Mouse (Mus musculus): ENCODE results near the gene Pkm.

Pkm gene

DNA sequence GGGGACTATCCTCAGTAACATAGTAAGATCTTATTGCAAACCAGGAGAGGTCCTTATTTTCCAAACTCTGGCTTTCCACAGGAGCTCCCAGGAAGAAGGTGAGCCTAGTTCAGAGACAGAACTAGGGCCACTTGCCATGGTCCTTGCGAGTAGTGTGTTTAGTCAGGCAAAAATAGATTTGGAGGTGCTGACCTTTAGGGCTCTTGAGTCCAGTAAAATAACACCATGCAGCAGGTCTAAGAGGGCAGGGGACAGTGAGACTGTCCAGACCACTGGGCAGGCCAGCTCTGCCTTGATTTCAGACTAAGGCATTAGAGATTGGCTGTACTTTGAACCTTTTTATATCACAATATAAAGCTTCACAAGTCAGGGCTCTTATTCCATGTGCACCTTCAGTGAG is 10.6 kb downstream of the Pkm start:
- DNase-seq = no peak

DNA sequence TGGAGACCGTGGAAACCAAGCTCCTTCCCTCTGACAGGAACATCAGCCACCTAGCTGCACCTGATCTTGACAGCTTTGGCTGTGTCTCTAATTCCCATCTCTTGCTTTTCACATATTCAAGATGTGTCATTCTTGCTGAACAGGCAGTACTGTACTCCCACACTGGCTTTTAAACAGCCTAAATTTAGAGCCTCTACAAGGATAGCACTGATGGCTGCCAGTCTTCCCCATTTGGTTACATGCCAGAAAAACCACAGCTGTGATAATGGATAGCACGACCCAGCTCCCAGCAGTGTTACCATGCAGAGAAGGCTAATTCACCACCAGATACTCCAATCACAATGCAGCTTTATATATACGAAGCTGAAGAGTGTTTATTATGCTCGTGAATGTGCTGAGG is 11.1 kb downstream of the Pkm start:
- no peak for DNase-seq

DNA sequence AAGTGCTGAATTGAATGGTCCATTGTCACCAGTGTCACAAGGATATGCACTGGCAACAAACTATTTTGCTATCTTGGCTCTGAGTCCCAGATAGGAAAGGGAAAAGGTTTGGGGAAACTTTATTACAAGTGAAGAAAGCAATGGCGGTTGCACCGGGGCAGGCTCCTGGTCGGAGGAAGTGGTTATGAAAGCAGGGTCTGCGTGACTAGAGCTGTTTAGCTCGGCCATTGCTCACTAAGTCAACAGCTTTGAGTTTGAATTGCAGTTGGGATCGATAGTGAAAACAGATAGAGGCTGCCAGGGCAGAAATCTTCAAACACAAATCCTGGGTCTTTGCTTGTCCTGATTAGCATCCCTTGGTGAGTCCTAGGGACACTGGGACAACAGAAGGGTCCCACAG is 11.7 kb downstream of the Pkm start:
- no peak for DNase-seq

DNA sequence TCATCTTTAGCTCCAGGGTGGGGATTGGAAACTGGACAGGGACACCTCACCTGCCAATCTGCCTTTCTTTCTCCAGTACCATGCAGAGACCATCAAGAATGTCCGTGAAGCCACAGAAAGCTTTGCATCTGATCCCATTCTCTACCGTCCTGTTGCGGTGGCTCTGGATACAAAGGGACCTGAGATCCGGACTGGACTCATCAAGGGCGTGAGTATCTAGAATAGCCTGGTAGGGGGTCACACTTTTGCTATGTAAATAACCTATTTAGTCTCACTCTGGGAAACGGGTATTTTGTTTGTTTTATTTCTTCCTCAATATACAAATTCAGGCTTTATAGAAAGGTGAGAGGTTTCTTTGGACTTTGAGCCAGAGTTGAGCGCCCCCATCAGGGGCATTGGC is 12.3 kb downstream of the Pkm start:
- DNase-seq = no peak

DNA sequence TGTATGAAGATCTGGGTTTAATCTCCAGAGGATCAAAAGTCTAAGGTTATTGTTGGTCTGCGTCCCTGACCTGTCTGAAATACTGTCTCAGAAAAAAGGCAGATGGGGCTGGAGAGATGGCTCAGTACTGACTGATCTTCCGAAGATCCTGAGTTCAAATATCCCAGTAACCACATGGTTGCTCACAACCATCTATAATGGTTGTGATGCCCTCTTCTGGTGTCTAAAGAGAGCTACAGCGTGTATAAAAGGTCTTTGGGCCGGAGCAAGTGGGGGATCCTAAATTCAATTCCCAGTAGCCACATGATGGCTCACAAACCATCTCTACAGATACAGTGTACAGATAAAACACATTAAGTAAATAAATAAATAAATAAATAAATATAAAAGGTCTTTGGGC is 13.0 kb downstream of the Pkm start:
- DNase-seq = no peak

DNA sequence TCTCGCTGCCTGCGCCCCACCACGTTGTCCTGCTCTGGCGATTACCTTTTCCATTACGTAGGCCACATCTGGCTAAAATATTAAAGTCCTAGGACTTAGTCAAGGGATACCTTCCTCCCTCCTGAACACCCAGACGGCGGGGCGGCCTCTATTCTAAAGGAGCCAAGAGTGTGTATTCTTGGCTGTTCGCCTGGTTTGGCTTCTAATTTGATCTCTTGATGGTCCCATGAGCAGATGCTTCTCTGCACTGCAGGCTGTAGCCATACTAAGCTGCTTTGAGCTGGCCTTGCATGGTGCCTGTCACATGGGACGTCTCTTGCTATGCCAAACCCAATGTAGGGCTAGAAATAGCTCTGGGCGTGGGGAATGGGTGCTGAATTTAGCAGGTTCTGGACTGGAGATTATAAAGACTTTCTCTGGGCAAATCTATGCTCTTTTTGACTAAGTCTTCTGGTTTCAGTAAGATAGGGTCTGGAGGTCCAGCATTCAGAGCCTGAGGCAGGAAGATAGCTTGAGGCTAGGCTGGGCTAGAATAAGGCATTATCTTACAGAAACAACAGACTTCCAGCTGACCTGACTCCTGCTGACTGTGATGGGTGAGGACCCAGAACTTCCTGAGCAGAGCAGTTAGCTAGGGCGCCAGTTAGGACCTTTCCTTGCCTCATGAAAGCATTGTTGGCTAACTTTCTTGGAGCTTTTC is 16.2 kb downstream of the Pkm start:
- no peak for DNase-seq

GRCm38 (mm10) chr9:59673427-59673826 is 17.3 kb downstream of the Pkm start:
- DNase-seq = no peak

DNA sequence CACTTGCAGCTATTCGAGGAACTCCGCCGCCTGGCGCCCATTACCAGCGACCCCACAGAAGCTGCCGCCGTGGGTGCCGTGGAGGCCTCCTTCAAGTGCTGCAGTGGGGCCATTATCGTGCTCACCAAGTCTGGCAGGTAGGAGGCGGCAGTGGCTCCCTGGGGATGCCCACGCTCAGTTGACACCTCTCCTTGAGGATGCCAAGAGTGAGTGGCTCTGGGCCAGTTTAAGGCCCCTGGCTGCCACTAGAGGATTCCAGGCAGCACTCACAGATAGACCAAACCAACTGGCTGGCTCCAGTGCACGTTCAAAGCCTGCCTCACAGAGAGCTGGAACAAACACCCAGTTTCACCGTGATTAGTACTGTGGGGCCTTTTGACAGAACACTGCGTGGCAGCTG is 19.4 kb downstream of the Pkm start:
- no peak for DNase-seq

DNA sequence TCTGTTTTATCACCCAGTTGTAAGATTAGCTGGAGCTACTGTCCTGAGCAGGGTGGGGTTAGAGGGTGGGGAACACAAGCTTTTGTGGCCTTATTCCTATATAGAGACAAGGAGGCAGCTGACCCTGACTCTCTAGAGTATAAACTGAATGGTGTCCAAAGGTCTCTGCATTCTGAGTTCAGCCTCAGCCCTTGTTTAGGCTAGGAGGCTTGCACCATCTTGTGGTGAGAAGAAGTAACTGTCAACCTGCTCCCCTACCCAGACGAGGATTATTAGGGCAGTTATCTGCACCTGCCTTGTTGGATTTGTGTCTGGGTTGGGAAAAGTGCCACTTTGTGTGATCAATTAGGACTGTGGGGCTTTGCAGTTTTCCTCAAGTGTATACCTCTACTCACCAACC is 22.1 kb downstream of the Pkm start:
- DNase-seq = peak; percentile 44 to 52

GRCm38 (mm10) chr9:59679678-59680533 is 23.7 kb downstream of the Pkm start, which contains the start of gene Gramd2:
Gene Gramd2, plus strand, starts transcription at chr9:59680144.
- DNase-seq = peak; percentile 84 to 88

DNA sequence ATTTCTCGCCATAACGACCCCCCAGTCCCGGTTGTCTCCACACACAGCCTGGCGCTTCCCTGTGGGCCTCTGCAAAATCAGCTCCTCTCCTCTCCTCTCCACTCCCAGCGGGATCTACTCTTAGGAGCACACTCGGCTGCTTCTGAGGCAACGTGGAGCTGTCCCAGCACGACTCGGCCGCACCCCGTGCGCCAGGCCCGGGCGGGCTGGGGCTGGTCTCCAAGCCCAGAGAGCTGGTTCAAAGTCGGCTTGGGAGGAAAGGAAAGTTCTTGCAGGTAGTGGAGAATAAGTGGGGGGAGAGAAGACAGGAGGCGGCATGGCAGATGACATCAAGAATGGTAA is 24.3 kb downstream of the Pkm start:
- no peak for DNase-seq

DNA sequence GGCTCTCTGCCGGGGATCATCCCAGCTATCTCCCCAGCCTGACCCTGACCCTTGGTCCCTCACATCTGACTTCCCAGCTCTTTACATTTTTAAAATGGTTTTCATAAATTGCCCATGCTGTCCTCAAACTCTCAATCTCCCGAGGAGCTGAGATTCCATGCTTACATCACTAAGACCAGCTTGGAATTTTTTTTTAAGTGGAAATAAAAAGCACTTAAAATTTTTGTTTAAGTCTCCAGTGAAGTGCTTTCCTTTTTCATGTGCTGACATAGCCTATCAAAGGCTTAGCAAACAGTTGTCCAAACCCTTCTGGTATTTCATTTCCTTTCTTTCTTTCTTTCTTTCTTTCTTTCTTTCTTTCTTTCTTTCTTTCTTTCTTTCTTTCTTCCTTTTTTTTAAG is 27.9 kb downstream of the Pkm start:
- DNase-seq = no peak

GRCm38 (mm10) chr9:59687416-59688046 is 31.4 kb downstream of the Pkm start:
- DNase-seq = peak; percentile 75 to 83

GRCm38 (mm10) chr9:59691635-59692094 is 35.5 kb downstream of the Pkm start:
- peak; percentile 95 to 97 for DNase-seq

- DNase-seq = peak; percentile 73 to 83
Measured at GRCm38 (mm10) chr9:59692145-59692544, 36.0 kb downstream of the Pkm start.

DNA sequence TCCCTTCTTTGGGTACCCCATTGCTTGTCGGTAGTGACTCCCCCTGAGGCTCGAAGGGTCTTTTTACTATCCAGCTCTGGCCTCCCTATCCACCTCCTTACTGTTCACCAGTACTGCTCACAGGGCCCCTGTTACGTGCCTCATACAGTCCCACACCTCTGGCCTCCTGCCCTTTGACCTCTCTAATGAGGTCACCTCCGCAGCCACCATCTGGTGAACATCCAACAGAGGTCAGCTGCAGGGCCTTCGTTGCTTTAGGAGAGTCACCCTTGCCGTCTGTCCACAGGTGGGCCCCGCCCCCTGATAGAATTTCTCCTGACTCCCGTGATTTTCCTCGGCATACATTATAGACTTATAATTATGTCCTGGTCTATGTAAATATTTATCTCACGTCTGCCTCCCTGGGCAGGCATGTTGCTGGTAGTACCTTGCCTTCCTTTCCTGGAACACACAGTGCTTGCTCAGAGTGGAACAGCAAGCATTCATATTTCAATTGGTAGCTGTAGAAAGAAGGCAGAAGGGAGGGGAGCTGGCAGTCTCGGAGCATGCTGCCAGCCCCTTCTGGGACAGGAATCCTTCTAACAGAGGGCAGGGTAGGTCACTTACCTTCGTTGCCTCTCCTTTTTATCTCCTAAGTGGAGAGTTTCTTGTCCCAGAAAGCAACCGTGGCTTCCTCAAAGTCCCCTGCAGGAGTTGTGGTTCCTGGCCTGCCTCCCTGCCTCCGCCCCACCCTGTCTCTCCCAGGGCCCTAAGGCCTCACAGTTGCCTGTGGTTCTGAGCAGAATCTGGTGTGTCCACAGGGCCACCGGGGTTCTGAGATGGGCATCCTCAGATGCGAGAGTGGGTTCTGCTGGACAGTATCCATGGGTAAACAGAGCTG is 38.6 kb downstream of the Pkm start:
- DNase-seq = peak; percentile 68 to 80

- no peak for DNase-seq
Measured at GRCm38 (mm10) chr9:59695451-59695813, 39.3 kb downstream of the Pkm start.

GRCm38 (mm10) chr9:59696381-59696780 is 40.2 kb downstream of the Pkm start:
- DNase-seq = peak; percentile 79 to 87

GRCm38 (mm10) chr9:59701094-59701493 is 44.9 kb downstream of the Pkm start:
- peak; percentile 72 to 80 for DNase-seq

GRCm38 (mm10) chr9:59703099-59703498 is 46.9 kb downstream of the Pkm start:
- DNase-seq = no peak

- peak; percentile 84 to 89 for DNase-seq
Measured at GRCm38 (mm10) chr9:59706850-59707825, 51.0 kb downstream of the Pkm start.

Data from lung, adult 18-20 months (tissue).